26 mouse cellular contexts compared by ENCODE assay signal in genomic region chr17:86091631-86092030, GRCm38 (mm10).
"Had no signal": no experiment of that assay in that cellular context is flagged by ENCODE, and none has a peak within 500 bp of the region (broad histone marks: within the 10 kb centered on the region; RNA-seq: fewer than 3 reads in every experiment).

No protein-coding gene starts in this region.

- DNase-seq: gastrocnemius, adult 2 months; gastrocnemius, postnatal 10 days; gastrocnemius, postnatal 25 days; heart, adult 18-20 months; heart, postnatal 10 days; heart, postnatal 4 days; kidney, adult 18-20 months; kidney, adult 8-10 months; kidney, postnatal 10 days; kidney, postnatal 25 days; kidney, postnatal 4 days; left cerebral cortex, postnatal 4 days had no signal

- H3K4me1 ChIP-seq: hindbrain, embryonic 12.5 days; intestine, embryonic 15.5 days; limb, embryonic 12.5 days; limb, embryonic 15.5 days had no signal

- ATAC-seq: hindbrain, embryonic 16.5 days; inflammation-experienced regulatory T-cells, adult 6 months; intestine, embryonic 15.5 days; intestine, postnatal 0 days; liver, embryonic 12.5 days had no signal

- H3K27me3 ChIP-seq: heart, embryonic 12.5 days; hindbrain, embryonic 12.5 days; intestine, embryonic 15.5 days; limb, embryonic 12.5 days; limb, embryonic 15.5 days; liver, embryonic 12.5 days had no signal

- H3K36me3 ChIP-seq: hindbrain, embryonic 12.5 days; intestine, embryonic 15.5 days; limb, embryonic 15.5 days had no signal

- H3K9ac ChIP-seq: heart, embryonic 12.5 days; hindbrain, embryonic 12.5 days; hindbrain, embryonic 14.5 days; intestine, embryonic 15.5 days; limb, embryonic 12.5 days; limb, embryonic 15.5 days; liver, embryonic 12.5 days had no signal

- H3K4me2 ChIP-seq: heart, embryonic 12.5 days; hindbrain, embryonic 12.5 days; hindbrain, embryonic 14.5 days; intestine, embryonic 15.5 days; limb, embryonic 12.5 days; limb, embryonic 15.5 days; liver, embryonic 12.5 days had no signal

- H3K9me3 ChIP-seq: heart, embryonic 10.5 days; heart, embryonic 12.5 days; hindbrain, embryonic 10.5 days; hindbrain, embryonic 12.5 days; intestine, embryonic 15.5 days; limb, embryonic 12.5 days; limb, embryonic 15.5 days; liver, embryonic 12.5 days had no signal

- H3K4me3 ChIP-seq: gastrocnemius, adult 2 months; heart, embryonic 10.5 days; heart, embryonic 12.5 days; hindbrain, embryonic 10.5 days; hindbrain, embryonic 12.5 days; intestine, embryonic 15.5 days; layer of hippocampus, adult 2 months; left cerebral cortex, adult 2 months; limb, embryonic 12.5 days; limb, embryonic 15.5 days; liver, embryonic 12.5 days had no signal

- H3K27ac ChIP-seq: gastrocnemius, adult 2 months; heart, embryonic 10.5 days; hindbrain, embryonic 10.5 days; hindbrain, embryonic 12.5 days; hindbrain, embryonic 14.5 days; intestine, embryonic 15.5 days; layer of hippocampus, adult 2 months; left cerebral cortex, adult 2 months; limb, embryonic 12.5 days; limb, embryonic 15.5 days; liver, embryonic 12.5 days had no signal
